Mouse (Mus musculus) lung, embryonic 14.5 days (tissue): ENCODE measurements at regions not wholly inside any gene's neighbourhood (a gene's known extent, or its start where the extent isn't known, plus 50 kb on each side); places are given as distances from the start of the nearest gene placed in this dataset.

ENCODE experiments used
- ATAC-seq: fragments of 200-750 bp; cut with Nextera tagmentation; 2 replicates; pipeline ENCODE4 v1.8.0; 2017; ENCODE audit warnings: mild to moderate bottlenecking, moderate TSS enrichment, moderate library complexity; ENCODE audit not compliant: insufficient read depth
- DNase-seq: peaks from one replicate; pipeline ENCODE4 v3.0.0-alpha.2; 2015
- H3K27ac ChIP-seq: fragments of 300-500 bp; sonication (generic); 2 replicates; pipeline ENCODE4 v1.5.1; 2014; ENCODE audit warnings: low read depth, mild to moderate bottlenecking, moderate library complexity
- H3K27me3 ChIP-seq: fragments of 300-500 bp; sonication (generic); 2 replicates; pipeline ENCODE4 v1.6.1; 2014; ENCODE audit warnings: low read length, control low read depth; ENCODE audit not compliant: insufficient read depth
- H3K36me3 ChIP-seq: fragments of 300-500 bp; sonication (generic); 2 replicates; pipeline ENCODE4 v1.6.1; 2014; ENCODE audit warnings: control low read depth; ENCODE audit not compliant: insufficient read depth
- H3K4me1 ChIP-seq: fragments of 300-500 bp; sonication (generic); 2 replicates; pipeline ENCODE4 v1.6.1; 2014; ENCODE audit warnings: antibody characterized with exemption, control low read depth; ENCODE audit not compliant: insufficient read depth
- H3K4me2 ChIP-seq: fragments of 300-500 bp; sonication (generic); 2 replicates; pipeline ENCODE4 v1.6.1; 2014; ENCODE audit warnings: mild to moderate bottlenecking
- H3K4me3 ChIP-seq: fragments of 300-500 bp; sonication (generic); 2 replicates; pipeline ENCODE4 v1.5.1; 2014; ENCODE audit warnings: low read depth, low read length
- H3K9ac ChIP-seq: fragments of 300-500 bp; sonication (generic); 2 replicates; pipeline ENCODE4 v1.6.1; 2014
- H3K9me3 ChIP-seq: fragments of 300-500 bp; sonication (generic); 2 replicates; pipeline ENCODE4 v1.6.1; 2016; ENCODE audit warnings: low read depth, low read length, control low read depth
- CTCF ChIP-seq: IDR thresholded peaks from 2 replicates; pipeline ENCODE4 v1.5.1; 2016; ENCODE audit warnings: antibody characterized with exemption, low read depth
- WGBS: fragments of 180-500 bp; shearing (Covaris S2); extraction: QIAGEN DNeasy Blood & Tissue Kit; methylation state at CpG from one replicate; pipeline ENCODE4 v1.1.7; 2014; 5-methylcytosine and 5-hydroxymethylcytosine counted together

DNA sequence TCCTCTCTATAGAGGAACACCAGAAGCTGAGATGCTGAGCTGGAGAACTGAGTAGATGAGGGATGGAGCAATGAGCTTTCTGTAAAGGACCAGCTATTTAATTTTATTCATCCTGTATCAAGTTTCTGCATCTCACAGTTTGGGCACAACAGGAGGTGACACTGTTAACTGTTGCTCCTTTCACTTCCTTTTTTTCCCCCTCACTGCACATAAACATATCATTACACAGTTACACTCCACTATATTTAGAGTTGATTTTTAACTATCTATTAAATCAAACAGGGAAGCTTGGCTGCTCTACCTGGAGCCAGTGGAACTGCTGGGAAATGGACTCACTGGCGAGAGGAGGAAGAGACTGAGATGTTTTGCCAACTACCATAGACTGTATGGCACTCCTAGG is 509.4 kb downstream of the Rnf144a start:
- no peak overlapping the region for H3K4me2 ChIP-seq
- H3K9ac ChIP-seq, result no peak overlapping the region
- H3K4me3 ChIP-seq, result no peak overlapping the region
- no peak for DNase-seq
- no peak for ATAC-seq
- H3K9me3 ChIP-seq, result no peaks in the 10 kb centered on the region
- H3K27me3 ChIP-seq, result no peaks in the 10 kb centered on the region
- no peaks in the 10 kb centered on the region for H3K4me1 ChIP-seq
- H3K27ac ChIP-seq, result no peak overlapping the region
- TF ChIP-seq CTCF, result no peak
- WGBS, result 80% methylated on average over 1 of the region's 1 CpGs
- H3K36me3 ChIP-seq, result no peaks in the 10 kb centered on the region

DNA sequence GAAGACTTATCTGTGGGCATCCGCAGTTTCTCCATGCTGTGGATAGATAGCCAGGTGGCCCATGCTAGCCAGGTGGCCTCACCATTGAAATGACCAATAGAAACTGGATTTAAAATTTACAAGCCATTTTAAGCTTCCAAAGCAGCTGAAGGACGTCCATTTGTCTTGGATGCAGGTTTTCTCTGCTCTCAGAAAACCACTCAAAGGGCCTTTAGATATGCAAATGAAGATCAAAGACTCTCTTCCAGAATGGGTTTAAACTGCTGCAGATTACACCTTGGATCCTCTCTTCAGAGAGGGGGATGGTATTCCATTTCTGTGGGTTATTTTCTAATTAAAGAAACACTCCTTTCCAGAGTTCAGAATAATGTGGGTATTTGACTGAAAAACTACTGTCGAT is 518.5 kb downstream of the Rnf144a start:
- DNase-seq, result no peak

DNA sequence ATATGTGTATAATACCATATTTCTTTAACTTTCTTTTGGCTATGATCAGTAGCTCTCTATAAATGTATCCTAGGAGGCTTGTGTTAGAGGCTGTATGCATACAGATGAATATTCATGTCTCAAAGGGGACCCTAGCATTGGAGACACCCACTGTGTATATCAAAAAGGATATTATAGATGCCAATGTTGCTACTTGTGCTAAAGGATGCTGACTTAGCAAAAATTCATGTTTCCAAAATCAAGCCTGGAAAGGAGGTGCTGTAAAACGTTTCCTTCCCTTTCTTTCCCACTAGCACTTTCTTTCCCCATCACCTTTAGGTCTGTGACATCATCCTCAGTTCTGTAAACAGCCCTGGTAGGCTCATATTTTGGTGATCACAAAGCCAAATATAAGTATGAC is 519.4 kb downstream of the Rnf144a start:
- H3K4me2 ChIP-seq, result no peak overlapping the region
- no peaks in the 10 kb centered on the region for H3K4me1 ChIP-seq
- no peak overlapping the region for H3K9ac ChIP-seq
- TF ChIP-seq CTCF, result no peak
- ATAC-seq, result no peak
- no peaks in the 10 kb centered on the region for H3K27me3 ChIP-seq
- H3K9me3 ChIP-seq, result no peaks in the 10 kb centered on the region
- H3K27ac ChIP-seq, result no peak overlapping the region
- no peak for DNase-seq
- no peak overlapping the region for H3K4me3 ChIP-seq
- 29% methylated on average over 1 of the region's 1 CpGs for WGBS
- H3K36me3 ChIP-seq, result no peaks in the 10 kb centered on the region

More for the DNA sequence above, 518.5 kb downstream of the Rnf144a start:
- Histone ChIP-seq H3K4me1 (no peaks in the 10 kb centered on the region), H3K9ac (no peak overlapping the region), H3K27ac (no peak overlapping the region), H3K9me3 (no peaks in the 10 kb centered on the region), H3K27me3 (no peaks in the 10 kb centered on the region), H3K4me2 (no peak overlapping the region), H3K36me3 (no peaks in the 10 kb centered on the region), H3K4me3 (no peak overlapping the region)
- WGBS, result 52% methylated on average over 3 of the region's 3 CpGs
- no peak for ATAC-seq
- no peak for TF ChIP-seq CTCF

DNA sequence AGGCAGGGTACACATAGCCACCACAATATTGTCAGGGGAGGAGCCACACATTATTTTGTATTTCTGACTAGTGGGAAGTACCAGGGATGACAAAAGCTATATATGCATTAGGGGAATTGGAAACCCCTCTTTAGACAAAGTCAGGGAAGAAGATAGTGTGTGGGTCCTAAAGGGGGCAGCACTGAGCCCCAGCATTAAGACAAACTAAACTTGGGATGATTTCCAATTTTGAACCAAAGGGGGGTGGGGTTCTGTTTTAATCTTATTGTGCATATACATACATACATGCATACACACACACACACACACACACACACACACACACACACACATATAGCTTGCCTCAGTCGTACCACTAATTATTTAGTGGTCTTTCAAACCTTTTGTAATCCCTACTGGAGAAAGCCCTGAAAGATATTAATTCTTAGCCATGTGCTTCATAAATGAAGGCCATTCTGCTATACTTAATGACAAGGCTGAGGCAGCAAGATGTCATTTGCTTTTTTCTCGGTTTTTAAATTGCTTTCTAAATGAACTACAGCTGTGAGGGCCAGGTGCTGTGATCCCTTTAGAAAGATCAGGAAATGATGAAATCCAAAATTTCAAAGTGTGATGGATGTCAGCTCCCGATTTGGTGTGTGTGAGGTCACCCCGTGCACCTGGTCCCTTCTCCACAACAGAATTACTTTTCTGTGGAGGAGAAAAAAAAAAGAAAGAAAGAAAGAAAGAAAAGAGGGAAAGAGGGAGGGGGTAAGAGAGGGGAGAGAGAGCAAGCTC is 523.5 kb downstream of the Rnf144a start:
- TF ChIP-seq CTCF, result peak; percentile 23; the same call in 1 of the 2 replicates
- no peaks in the 10 kb centered on the region for H3K9me3 ChIP-seq
- no peak overlapping the region for H3K4me2 ChIP-seq
- no peaks in the 10 kb centered on the region for H3K27me3 ChIP-seq
- no peak for ATAC-seq
- H3K9ac ChIP-seq, result no peak overlapping the region
- no peaks in the 10 kb centered on the region for H3K36me3 ChIP-seq
- no peaks in the 10 kb centered on the region for H3K4me1 ChIP-seq
- no peak overlapping the region for H3K4me3 ChIP-seq
- no peak for DNase-seq
- 52% methylated on average over 4 of the region's 4 CpGs for WGBS
- H3K27ac ChIP-seq, result no peak overlapping the region

DNA sequence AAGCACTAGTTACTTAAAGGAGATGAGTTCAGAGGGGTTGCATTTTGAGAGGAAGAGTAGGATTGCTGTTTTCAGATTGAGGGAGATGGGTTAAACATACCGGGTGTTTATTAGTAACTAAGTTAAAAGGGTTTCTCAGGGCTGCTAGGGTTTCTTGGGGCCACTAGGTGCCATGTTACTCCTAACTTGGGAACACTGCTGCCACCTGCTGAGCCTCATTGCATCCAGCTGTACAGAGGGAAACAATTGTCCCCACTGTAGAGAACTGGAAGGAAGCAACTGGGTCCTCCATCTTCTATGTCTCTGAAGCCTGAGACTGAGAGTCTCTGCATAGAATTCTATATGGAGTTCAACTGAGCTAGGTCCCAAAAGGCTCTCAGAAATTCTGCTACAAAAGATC is 524.3 kb downstream of the Rnf144a start:
- H3K4me1 ChIP-seq, result no peaks in the 10 kb centered on the region

DNA sequence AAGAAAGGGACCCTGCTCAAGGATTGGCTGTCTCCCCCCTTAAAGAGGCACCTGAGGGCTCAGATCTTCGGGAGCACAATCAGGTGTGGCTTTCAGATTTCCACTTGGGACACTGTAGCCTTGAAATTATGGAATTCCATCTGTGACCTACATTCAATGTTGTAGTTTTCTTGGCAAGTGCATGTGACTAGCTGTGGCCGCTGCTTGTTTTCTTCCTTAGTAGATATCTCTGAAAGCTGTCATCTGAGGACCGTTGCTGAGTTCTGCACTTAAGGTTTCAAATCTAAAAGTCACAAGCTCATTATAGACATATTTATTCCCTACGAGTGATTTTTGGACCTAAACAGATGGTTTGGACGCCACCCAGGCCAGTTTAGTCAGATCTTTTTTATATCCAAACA is 531.3 kb downstream of the Rnf144a start:
- WGBS, result 61% methylated on average over 5 of the region's 5 CpGs
- Histone ChIP-seq H3K4me1 (no peaks in the 10 kb centered on the region), H3K27me3 (no peaks in the 10 kb centered on the region), H3K4me2 (no peak overlapping the region), H3K36me3 (no peaks in the 10 kb centered on the region), H3K4me3 (no peak overlapping the region), H3K9me3 (no peaks in the 10 kb centered on the region), H3K9ac (no peak overlapping the region), H3K27ac (no peak overlapping the region)
- no peak for ATAC-seq
- peak; percentile 25 for DNase-seq
- TF ChIP-seq CTCF, result no peak

More for the DNA sequence above, 524.3 kb downstream of the Rnf144a start:
- Histone ChIP-seq H3K27me3 (no peaks in the 10 kb centered on the region), H3K4me2 (no peak overlapping the region), H3K9me3 (no peaks in the 10 kb centered on the region), H3K27ac (no peak overlapping the region), H3K9ac (no peak overlapping the region), H3K36me3 (no peaks in the 10 kb centered on the region), H3K4me3 (no peak overlapping the region)
- no peak for ATAC-seq
- TF ChIP-seq CTCF, result peak; percentile 54
- DNase-seq, result peak; percentile 44
- WGBS, result 64% methylated on average over 1 of the region's 1 CpGs

DNA sequence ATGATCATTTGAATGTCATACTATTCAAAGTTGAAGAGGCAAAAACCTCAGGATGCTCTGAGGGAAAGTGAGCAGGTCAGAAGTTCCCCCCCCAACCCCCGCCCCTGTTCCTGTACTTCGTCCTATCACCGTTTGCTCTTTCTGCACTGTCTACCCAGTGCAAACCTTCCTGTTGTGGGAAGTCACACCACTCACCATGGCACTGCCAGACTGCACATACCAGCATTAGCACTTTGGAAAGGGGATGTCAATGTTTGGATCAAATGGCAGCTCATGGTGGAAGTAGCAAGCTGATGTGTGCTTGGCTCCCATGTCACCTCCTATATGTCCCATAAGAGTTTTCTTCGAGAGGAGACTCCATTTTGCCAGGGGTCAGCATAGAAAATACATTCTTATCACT is 543.2 kb downstream of the Rnf144a start:
- no peak for ATAC-seq
- Histone ChIP-seq H3K4me1 (no peaks in the 10 kb centered on the region), H3K4me2 (no peak overlapping the region), H3K9me3 (no peaks in the 10 kb centered on the region), H3K4me3 (no peak overlapping the region), H3K36me3 (no peaks in the 10 kb centered on the region), H3K27me3 (no peaks in the 10 kb centered on the region), H3K9ac (no peak overlapping the region), H3K27ac (no peak overlapping the region)
- 74% methylated on average over 4 of the region's 4 CpGs for WGBS
- no peak for DNase-seq
- TF ChIP-seq CTCF, result no peak
